Mouse (Mus musculus) hindbrain, postnatal 0 days (tissue): ENCODE results near the gene Bbc3. TPM values are rescaled to one million over a fixed set of nuclear protein-coding genes. Genes with fewer than 3 reads are reported as not detected.

ENCODE experiments used
- ATAC-seq: fragments of 200-750 bp; cut with Nextera tagmentation; 2 replicates; pipeline ENCODE4 v1.8.0; 2017; ENCODE audit warnings: mild to moderate bottlenecking, moderate TSS enrichment, moderate library complexity
- DNase-seq: peaks from one replicate; pipeline ENCODE4 v3.0.0-alpha.2; 2015; ENCODE audit warnings: low spot score
- H3K27ac ChIP-seq: fragments of 300-500 bp; sonication (generic); 2 replicates; pipeline ENCODE4 v1.5.1; 2014; ENCODE audit warnings: mild to moderate bottlenecking
- H3K27me3 ChIP-seq: fragments of 300-500 bp; sonication (generic); 2 replicates; pipeline ENCODE4 v1.6.1; 2014; ENCODE audit warnings: low read length, mixed read lengths; ENCODE audit not compliant: insufficient read depth
- H3K36me3 ChIP-seq: fragments of 300-500 bp; sonication (generic); 2 replicates; pipeline ENCODE4 v1.6.1; 2014; ENCODE audit warnings: low read length, mixed read lengths; ENCODE audit not compliant: insufficient read depth
- H3K4me1 ChIP-seq: fragments of 300-500 bp; sonication (generic); 2 replicates; pipeline ENCODE4 v1.6.1; 2014; ENCODE audit warnings: antibody characterized with exemption, low read length, mixed read lengths; ENCODE audit not compliant: insufficient read depth
- H3K4me2 ChIP-seq: fragments of 300-500 bp; sonication (generic); 2 replicates; pipeline ENCODE4 v1.6.1; 2014; ENCODE audit warnings: low read depth, mild to moderate bottlenecking, low read length, moderate library complexity, mixed read lengths
- H3K4me3 ChIP-seq: fragments of 300-500 bp; sonication (generic); 2 replicates; pipeline ENCODE4 v1.5.1; 2014; ENCODE audit warnings: low read length
- H3K9ac ChIP-seq: fragments of 300-500 bp; sonication (generic); replicated peaks from 2 replicates; pipeline ENCODE4 v1.6.1; 2014; ENCODE audit warnings: mild to moderate bottlenecking, low read length, moderate library complexity, mixed read lengths
- H3K9me3 ChIP-seq: fragments of 300-500 bp; sonication (generic); 2 replicates; pipeline ENCODE4 v1.6.1; 2016; ENCODE audit warnings: low read length, mixed read lengths
- CTCF ChIP-seq: IDR thresholded peaks from 2 replicates; pipeline ENCODE4 v1.5.1; 2016; ENCODE audit warnings: antibody characterized with exemption, control low read depth, low read depth
- WGBS: fragments of 180-500 bp; shearing (Covaris S2); extraction: QIAGEN DNeasy Blood & Tissue Kit; methylation state at CpG from one replicate; pipeline ENCODE4 v1.1.7; 2014; 5-methylcytosine and 5-hydroxymethylcytosine counted together
- polyA plus RNA-seq: library from polyadenylated mRNA; unstranded; fragments of >200 nt; fragmentation: Nextera tagmentation; extraction: Ambion mirVana; gene quantifications from 2 replicates; pipeline ENCODE4 v1.2.1, GENCODE M21; 2015
- total RNA-seq: library from RNA; depleted of rRNA; stranded (reverse); fragments of >200 nt; gene quantifications from 2 replicates; pipeline ENCODE4 v1.2.3, GENCODE M21; 2014

Gene Bbc3
- total and polyA plus RNA-seq, 2 experiments from 2014 or later: 32.2 to 51.0 TPM

DNA sequence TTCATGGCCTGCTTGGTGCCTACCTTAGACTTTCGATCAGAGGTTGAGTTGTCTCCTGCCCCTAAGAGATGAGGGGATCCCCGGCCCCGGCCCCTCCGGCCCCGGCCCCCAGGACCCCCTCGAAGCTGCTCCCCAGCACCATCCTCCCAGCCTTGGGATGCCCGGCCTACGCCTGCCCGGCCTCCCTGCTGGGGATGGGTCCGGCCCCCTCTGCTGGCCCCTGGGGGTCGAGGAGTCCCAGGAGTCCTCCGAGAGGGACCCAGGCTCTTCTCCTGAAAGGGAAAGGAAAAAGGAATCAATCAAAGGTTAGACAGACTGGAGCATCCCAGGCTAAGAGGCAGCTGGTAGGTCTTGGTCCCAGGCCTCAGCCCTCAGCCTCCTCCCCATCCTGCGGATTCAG is 25.9 kb upstream of the Bbc3 start:
- H3K9me3 ChIP-seq: no peaks in the 10 kb centered on the region
- no peak overlapping the region for H3K4me3 ChIP-seq
- no peak overlapping the region for H3K4me2 ChIP-seq
- peaks cover 19% of the 10 kb centered on the region for H3K36me3 ChIP-seq
- ATAC-seq: no peak
- H3K9ac ChIP-seq: 0 out of 2 replicates have a peak overlapping the region, but pooled peaks have one; percentile 17
- WGBS: 86% methylated on average over 13 of the region's 13 CpGs
- DNase-seq: no peak
- H3K27me3 ChIP-seq: no peaks in the 10 kb centered on the region
- H3K27ac ChIP-seq: no peak overlapping the region
- H3K4me1 ChIP-seq: 0 out of 2 replicates have a peak, but pooled peaks cover 3% of the 10 kb centered on the region
- no peak for TF ChIP-seq CTCF

DNA sequence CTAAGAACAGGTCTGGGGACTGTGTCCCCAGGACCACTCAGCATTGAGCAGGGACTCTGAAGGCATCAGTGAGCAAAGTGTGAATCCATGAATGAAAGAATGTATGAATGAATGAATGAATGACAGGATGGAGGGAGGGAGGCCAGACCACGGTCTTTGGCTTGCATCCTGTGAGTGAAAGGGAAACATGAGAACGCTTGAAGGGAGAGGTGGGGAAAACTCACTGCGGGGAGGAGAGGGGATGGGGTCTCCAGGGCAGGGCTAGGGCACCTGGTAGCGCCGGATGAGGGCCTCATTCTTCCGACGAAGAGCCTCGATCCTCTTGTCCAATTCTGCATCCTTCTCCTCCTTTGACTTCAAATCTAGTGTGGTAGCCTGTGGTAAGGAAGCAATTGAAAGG is 24.2 kb upstream of the Bbc3 start:
- Histone ChIP-seq H3K4me3 (no peak overlapping the region), H3K27ac (no peak overlapping the region), H3K4me2 (no peak overlapping the region), H3K36me3 (peaks cover 19% of the 10 kb centered on the region), H3K9me3 (no peaks in the 10 kb centered on the region), H3K9ac (no peak overlapping the region), H3K4me1 (0 out of 2 replicates have a peak, but pooled peaks cover 3% of the 10 kb centered on the region), H3K27me3 (no peaks in the 10 kb centered on the region)
- DNase-seq: no peak
- no peak for ATAC-seq
- WGBS: 89% methylated on average over 8 of the region's 8 CpGs
- no peak for TF ChIP-seq CTCF

DNA sequence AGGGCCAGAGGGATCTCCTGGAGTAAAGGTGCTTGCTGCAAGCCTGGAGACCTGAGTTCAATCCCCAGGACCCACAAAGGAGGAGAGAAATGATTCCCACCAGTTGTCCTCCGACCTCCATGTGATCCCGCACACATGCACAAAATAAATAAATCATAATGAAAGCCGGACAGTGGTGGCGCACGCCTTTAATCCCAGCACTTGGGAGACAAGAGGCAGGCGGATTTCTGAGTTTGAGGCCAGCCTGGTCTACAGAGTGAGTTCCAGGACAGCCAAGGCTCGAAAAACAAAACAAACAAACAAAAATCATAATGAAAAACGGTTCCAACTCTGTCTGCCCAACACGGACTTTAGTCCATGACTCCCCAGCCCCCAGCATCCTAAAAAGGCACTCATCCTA is 23.3 kb upstream of the Bbc3 start:
- WGBS: 74% methylated on average over 9 of the region's 9 CpGs
- 0 out of 2 replicates have a peak, but pooled peaks cover 3% of the 10 kb centered on the region for H3K4me1 ChIP-seq
- no peak overlapping the region for H3K27ac ChIP-seq
- peak overlapping the region; percentile 65 for H3K4me2 ChIP-seq
- TF ChIP-seq CTCF: no peak
- no peak for ATAC-seq
- H3K9me3 ChIP-seq: no peaks in the 10 kb centered on the region
- no peaks in the 10 kb centered on the region for H3K27me3 ChIP-seq
- H3K9ac ChIP-seq: no peak overlapping the region
- H3K4me3 ChIP-seq: no peak overlapping the region; the same call in 1 of the 2 replicates
- peaks cover 19% of the 10 kb centered on the region for H3K36me3 ChIP-seq
- no peak for DNase-seq

DNA sequence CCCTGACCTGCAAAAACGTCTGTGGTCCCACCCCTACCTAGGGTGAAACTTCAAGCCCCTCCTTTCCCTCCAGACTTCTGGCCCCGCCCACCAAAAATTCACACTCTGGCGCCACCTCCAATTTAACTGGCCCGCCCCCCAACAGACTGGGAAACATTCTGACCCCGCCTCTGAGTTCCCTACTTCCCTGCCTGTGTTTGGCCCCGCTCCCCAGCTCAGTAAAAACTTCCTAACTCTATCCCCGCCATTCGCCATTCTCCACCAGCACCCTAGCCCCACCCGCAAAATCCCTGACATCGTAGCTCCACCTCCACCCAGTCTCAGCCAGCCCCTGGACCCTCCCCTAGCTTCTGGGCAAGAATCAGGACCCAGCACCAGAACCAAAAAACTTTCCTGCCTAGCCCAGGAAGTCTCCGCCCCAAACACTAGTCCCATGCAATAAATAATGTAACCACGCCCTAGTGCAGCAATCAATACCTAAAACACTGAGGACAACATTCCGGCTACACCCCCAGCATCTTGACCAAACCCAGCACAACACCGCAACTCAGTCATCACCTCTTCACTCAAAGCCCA is 22.7 kb upstream of the Bbc3 start:
- peak overlapping the region; percentile 88; the same call in 1 of the 2 replicates for H3K27ac ChIP-seq
- no peak for TF ChIP-seq CTCF
- 0 out of 2 replicates have a peak overlapping the region, but pooled peaks have one; percentile 9 for H3K9ac ChIP-seq
- H3K27me3 ChIP-seq: no peaks in the 10 kb centered on the region
- peaks cover 17% of the 10 kb centered on the region for H3K36me3 ChIP-seq
- peak overlapping the region; percentile 56 for H3K4me3 ChIP-seq
- no peaks in the 10 kb centered on the region for H3K9me3 ChIP-seq
- peak; percentile 43 for ATAC-seq
- 4% methylated on average over 14 of the region's 14 CpGs for WGBS
- H3K4me2 ChIP-seq: peak overlapping the region; percentile 65
- peak; percentile 28 for DNase-seq
- 0 out of 2 replicates have a peak, but pooled peaks cover 3% of the 10 kb centered on the region for H3K4me1 ChIP-seq

DNA sequence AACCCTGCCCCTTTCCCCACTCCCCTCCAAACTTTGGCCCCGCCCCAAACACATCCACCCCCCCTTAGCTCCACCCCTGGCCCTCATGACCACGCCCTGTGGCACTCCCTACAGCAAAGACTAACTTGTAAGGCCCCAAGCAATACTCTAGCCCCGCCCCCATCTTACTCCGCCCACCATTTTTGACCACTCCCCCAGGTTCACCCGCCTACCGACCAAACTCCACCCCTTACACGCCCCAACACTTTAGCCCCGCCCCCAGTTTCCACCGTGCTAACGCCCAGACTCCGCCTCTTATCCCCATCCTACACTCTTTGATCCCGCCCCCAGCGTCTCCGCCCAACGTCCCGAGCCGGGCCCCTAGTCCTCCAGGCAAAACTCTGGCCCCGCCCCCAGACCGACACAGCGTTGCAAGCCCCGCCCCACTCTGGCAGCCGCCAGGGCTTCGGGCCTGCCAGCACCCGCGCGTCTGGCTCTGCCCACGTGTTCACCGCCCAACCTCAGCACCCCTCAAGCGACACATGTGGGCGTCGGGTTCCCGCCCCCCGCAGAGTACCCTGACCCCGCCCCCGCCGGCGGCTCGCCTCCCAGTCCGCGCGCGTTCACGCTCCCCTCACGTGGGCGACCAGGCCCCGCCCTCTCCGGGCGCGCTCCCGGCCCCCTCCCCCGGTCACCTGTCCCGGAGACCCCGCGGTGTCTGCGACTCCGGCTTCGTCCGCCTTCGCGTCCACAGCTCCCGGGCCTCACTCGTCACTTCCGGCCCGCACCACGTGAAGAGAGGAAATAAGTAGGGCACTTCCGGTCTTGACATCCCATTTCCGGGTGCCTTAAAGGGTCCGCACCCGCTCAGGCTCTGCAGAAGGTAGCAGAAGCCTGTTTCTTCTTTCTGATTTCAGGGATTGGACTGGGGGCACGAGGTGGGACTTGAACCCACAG is 21.9 kb upstream of the Bbc3 start, which contains the start of gene Ccdc9:
Gene Ccdc9, minus strand, starts transcription at position 770 of the 936 bp plus-strand sequence.
- no peaks in the 10 kb centered on the region for H3K9me3 ChIP-seq
- under 1% methylated on average over 58 of the region's 70 CpGs for WGBS
- H3K4me2 ChIP-seq: peak within 1 kb of the TSS; percentile 65
- no peaks in the 10 kb centered on the region for H3K27me3 ChIP-seq
- H3K4me3 ChIP-seq: peak within 1 kb of the TSS; percentile 56
- peak within 1 kb of the TSS; percentile 60 for H3K9ac ChIP-seq
- DNase-seq (peak; percentile 99), ATAC-seq (peak; percentile 94)
- no peak for TF ChIP-seq CTCF
- peaks cover 13% of the 10 kb centered on the region; the same call in 1 of the 2 replicates for H3K36me3 ChIP-seq
- 0 out of 2 replicates have a peak, but pooled peaks cover 3% of the 10 kb centered on the region for H3K4me1 ChIP-seq
- H3K27ac ChIP-seq: peak within 1 kb of the TSS; percentile 88

DNA sequence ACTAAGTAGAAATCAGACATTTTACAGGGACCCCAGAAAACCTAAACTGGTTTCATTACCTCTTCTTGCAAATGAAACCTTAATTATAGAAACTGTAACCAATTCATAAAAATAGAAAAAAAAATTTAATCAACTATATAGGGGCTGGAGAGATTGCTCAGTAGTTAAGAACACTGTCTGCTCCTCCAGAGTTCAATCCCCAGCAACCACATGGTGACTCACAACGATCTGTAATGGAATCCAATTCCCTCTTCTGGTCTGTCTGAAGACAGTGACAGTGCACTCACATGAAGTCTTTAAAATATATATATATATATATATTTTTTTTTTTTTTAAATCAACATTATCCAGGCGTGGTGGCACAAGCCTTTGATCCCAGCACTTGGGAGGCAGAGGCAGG is 21.2 kb upstream of the Bbc3 start:
- WGBS: 80% methylated on average over 2 of the region's 2 CpGs
- ATAC-seq (no peak), DNase-seq (no peak)
- peak overlapping the region; percentile 56 for H3K4me3 ChIP-seq
- peak overlapping the region; percentile 60; the same call in 1 of the 2 replicates for H3K9ac ChIP-seq
- no peak for TF ChIP-seq CTCF
- no peaks in the 10 kb centered on the region for H3K9me3 ChIP-seq
- peak overlapping the region; percentile 88 for H3K27ac ChIP-seq
- no peaks in the 10 kb centered on the region for H3K27me3 ChIP-seq
- peaks cover 13% of the 10 kb centered on the region; the same call in 1 of the 2 replicates for H3K36me3 ChIP-seq
- 0 out of 2 replicates have a peak, but pooled peaks cover 3% of the 10 kb centered on the region for H3K4me1 ChIP-seq
- peak overlapping the region; percentile 65 for H3K4me2 ChIP-seq
